Mouse (Mus musculus) 416B (cell line): ENCODE data around the gene Gm21977.
"Not testable (repeated sequence)": the region's sequence is repeated elsewhere in the genome, so short reads cannot be mapped to it uniquely, and the experiment has no call there.

Experiments
- DNase-seq: peaks from one replicate; pipeline ENCODE4 v3.0.0; 2011; ENCODE audit warnings: low read depth

The Gm21977 gene

GRCm38 (mm10) chr14:42853377-42853776 lies at the start of gene Gm21977:
Gm21977 (minus strand) TSS chr14:42853477.
- DNase-seq: not testable (repeated sequence)
